Comparison of ENCODE assay signal across 8 mouse cellular contexts in the genomic region with DNA sequence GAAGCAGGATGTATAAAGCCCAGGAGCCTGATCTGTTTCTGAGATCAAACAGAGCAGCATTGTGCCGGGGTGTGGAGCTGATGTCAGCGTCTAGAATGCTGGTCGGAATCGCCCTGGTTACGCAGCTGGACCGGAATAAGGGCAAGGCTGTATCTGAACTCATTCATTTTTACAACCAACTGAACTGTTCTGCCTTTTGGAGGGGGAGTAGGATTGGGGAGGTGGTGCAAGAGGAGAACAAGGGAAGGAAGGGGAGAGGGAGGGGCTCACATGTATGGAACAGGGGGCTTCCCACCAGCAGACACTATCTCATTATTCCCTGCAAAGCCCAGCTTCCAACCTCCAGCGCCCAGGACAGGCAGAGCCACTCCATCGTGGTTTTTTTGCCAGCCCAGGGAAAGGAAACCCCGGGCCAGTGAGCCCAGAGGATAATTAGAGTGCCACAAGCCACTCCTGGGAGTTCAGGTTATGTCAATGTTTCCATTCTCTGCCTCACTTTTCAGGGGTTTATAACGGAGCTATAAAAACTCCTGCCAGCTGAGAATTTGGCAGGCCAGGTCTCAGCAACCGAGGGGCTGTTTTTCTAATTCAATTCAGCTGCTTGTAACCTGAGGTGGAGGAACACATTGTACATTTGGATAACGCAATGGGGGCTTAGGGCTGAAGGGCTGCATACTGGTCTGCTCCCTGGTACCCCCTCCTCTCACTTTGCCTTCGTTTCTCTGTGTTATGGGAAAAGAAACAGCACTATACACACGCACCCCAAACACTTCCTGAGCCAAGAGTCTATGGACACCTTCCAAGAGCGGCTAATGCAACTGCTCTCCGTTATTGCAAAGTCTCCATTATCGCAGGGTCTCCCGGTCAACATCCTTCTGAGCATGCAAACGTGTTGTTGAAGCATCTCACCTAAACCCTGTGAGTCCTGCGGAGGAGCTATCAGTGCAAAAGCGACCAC.
DNase-seq lines count a peak whose midpoint lies in the region; ATAC-seq and TF ChIP-seq lines count a peak whose summit lies in the region.

No protein-coding gene starts in this region.

- peaks cover 18% of the 10 kb centered on the region for H3K4me1 ChIP-seq in lung, embryonic 14.5 days (ENCODE audit: insufficient read depth)
- H3K4me1 ChIP-seq in forebrain, embryonic 15.5 days: peaks cover 15% of the 10 kb centered on the region
- peaks cover 8% of the 10 kb centered on the region; the same call in 1 of the 2 replicates for H3K4me1 ChIP-seq in hindbrain, postnatal 0 days (ENCODE audit: insufficient read depth, low read length)
- peaks cover 9% of the 10 kb centered on the region; the same call in 1 of the 2 replicates for H3K4me1 ChIP-seq in midbrain, embryonic 11.5 days (ENCODE audit: control insufficient read depth, insufficient read depth, low read length)
- peaks cover 15% of the 10 kb centered on the region for H3K4me1 ChIP-seq in liver, embryonic 12.5 days

- ATAC-seq in lung, embryonic 14.5 days (ENCODE audit: insufficient read depth): peak; percentile 55; the same call in 1 of the 2 replicates
- peak; percentile 87 for ATAC-seq in forebrain, embryonic 15.5 days (replicated peaks)
- peak; percentile 93 for ATAC-seq in hindbrain, postnatal 0 days
- peak; percentile 83 for ATAC-seq in midbrain, embryonic 11.5 days (ENCODE audit: low FRiP score)
- ATAC-seq in liver, embryonic 12.5 days: no peak
- no peak for ATAC-seq in CD4-positive, CD25-positive, alpha-beta regulatory T cell, adult 4 months
- ATAC-seq in frontal cortex, adult (ENCODE audit: low TSS enrichment): no peak

- no peaks in the 10 kb centered on the region for H3K36me3 ChIP-seq in lung, embryonic 14.5 days (ENCODE audit: insufficient read depth)
- H3K36me3 ChIP-seq in forebrain, embryonic 15.5 days: no peaks in the 10 kb centered on the region
- H3K36me3 ChIP-seq in hindbrain, postnatal 0 days (ENCODE audit: insufficient read depth, low read length): no peaks in the 10 kb centered on the region
- H3K36me3 ChIP-seq in midbrain, embryonic 11.5 days (ENCODE audit: control insufficient read depth, insufficient read depth, low read length): no peaks in the 10 kb centered on the region
- no peaks in the 10 kb centered on the region for H3K36me3 ChIP-seq in liver, embryonic 12.5 days

- H3K9ac ChIP-seq in lung, embryonic 14.5 days: 0 out of 2 replicates have a peak overlapping the region, but pooled peaks have one; percentile 23
- no peak overlapping the region for H3K9ac ChIP-seq in forebrain, embryonic 15.5 days (replicated peaks)
- no peak overlapping the region for H3K9ac ChIP-seq in hindbrain, postnatal 0 days (replicated peaks; ENCODE audit: low read length)
- no peak overlapping the region for H3K9ac ChIP-seq in midbrain, embryonic 11.5 days (ENCODE audit: low read length)
- H3K9ac ChIP-seq in liver, embryonic 12.5 days: no peak overlapping the region

- H3K27ac ChIP-seq in lung, embryonic 14.5 days (ENCODE audit: low read depth): 0 out of 2 replicates have a peak overlapping the region, but pooled peaks have one; percentile 15
- peak overlapping the region; percentile 68 for H3K27ac ChIP-seq in forebrain, embryonic 15.5 days (replicated peaks)
- H3K27ac ChIP-seq in hindbrain, postnatal 0 days: peak overlapping the region; percentile 66
- no peak overlapping the region for H3K27ac ChIP-seq in midbrain, embryonic 11.5 days (ENCODE audit: low read depth, low read length)
- H3K27ac ChIP-seq in liver, embryonic 12.5 days: no peak overlapping the region

- WGBS in lung, embryonic 14.5 days: 26% methylated on average over 21 of the region's 21 CpGs
- 11% methylated on average over 21 of the region's 21 CpGs for WGBS in forebrain, embryonic 15.5 days
- 16% methylated on average over 21 of the region's 21 CpGs for WGBS in hindbrain, postnatal 0 days
- 38% methylated on average over 21 of the region's 21 CpGs for WGBS in midbrain, embryonic 11.5 days
- WGBS in liver, embryonic 12.5 days (ENCODE audit: insufficient replicate concordance): 47% methylated on average over 21 of the region's 21 CpGs

- DNase-seq in lung, embryonic 14.5 days: peak; percentile 73
- DNase-seq in lung, adult 18-20 months: no peak
- peak; percentile 65 for DNase-seq in hindbrain, postnatal 0 days (ENCODE audit: low spot score)
- peak; percentile 88 for DNase-seq in midbrain, embryonic 11.5 days (ENCODE audit: low spot score, missing footprints)

- peak overlapping the region; percentile 5; the same call in 1 of the 2 replicates for H3K4me2 ChIP-seq in lung, embryonic 14.5 days
- H3K4me2 ChIP-seq in forebrain, embryonic 15.5 days (replicated peaks): peak overlapping the region; percentile 36
- H3K4me2 ChIP-seq in hindbrain, postnatal 0 days (ENCODE audit: low read depth, low read length): peak overlapping the region; percentile 30
- no peak overlapping the region for H3K4me2 ChIP-seq in midbrain, embryonic 11.5 days
- H3K4me2 ChIP-seq in liver, embryonic 12.5 days: no peak overlapping the region

- H3K9me3 ChIP-seq in lung, embryonic 14.5 days (ENCODE audit: low read depth, low read length): no peaks in the 10 kb centered on the region
- no peaks in the 10 kb centered on the region for H3K9me3 ChIP-seq in forebrain, embryonic 15.5 days
- no peaks in the 10 kb centered on the region for H3K9me3 ChIP-seq in hindbrain, postnatal 0 days (ENCODE audit: low read length)
- no peaks in the 10 kb centered on the region for H3K9me3 ChIP-seq in midbrain, embryonic 11.5 days (ENCODE audit: control insufficient read depth, low read length)
- H3K9me3 ChIP-seq in liver, embryonic 12.5 days (replicated peaks): no peaks in the 10 kb centered on the region

- no peaks in the 10 kb centered on the region for H3K27me3 ChIP-seq in lung, embryonic 14.5 days (ENCODE audit: insufficient read depth, low read length)
- H3K27me3 ChIP-seq in forebrain, embryonic 15.5 days: no peaks in the 10 kb centered on the region
- H3K27me3 ChIP-seq in hindbrain, postnatal 0 days (ENCODE audit: insufficient read depth, low read length): no peaks in the 10 kb centered on the region
- no peaks in the 10 kb centered on the region; the same call in 1 of the 2 replicates for H3K27me3 ChIP-seq in midbrain, embryonic 11.5 days (ENCODE audit: control insufficient read depth, insufficient read depth, low read length)
- H3K27me3 ChIP-seq in liver, embryonic 12.5 days (replicated peaks): peaks cover 20% of the 10 kb centered on the region

- TF ChIP-seq CTCF in lung, embryonic 14.5 days (IDR thresholded peaks at IDR 0.05; ENCODE audit: low read depth): no peak
- no peak for TF ChIP-seq CTCF in hindbrain, postnatal 0 days (IDR thresholded peaks at IDR 0.05; ENCODE audit: low read depth)

- H3K4me3 ChIP-seq in lung, embryonic 14.5 days (ENCODE audit: low read depth, low read length): no peak overlapping the region
- H3K4me3 ChIP-seq in forebrain, embryonic 15.5 days: peak overlapping the region; percentile 3; the same call in 1 of the 2 replicates
- H3K4me3 ChIP-seq in hindbrain, postnatal 0 days (ENCODE audit: low read length): no peak overlapping the region
- no peak overlapping the region for H3K4me3 ChIP-seq in midbrain, embryonic 11.5 days (ENCODE audit: low read depth, low read length)
- H3K4me3 ChIP-seq in liver, embryonic 12.5 days: no peak overlapping the region

Comparison
In these comparisons a context has a peak if more than half of its experiments do, and no peak if none do; other contexts are left out.
1. DNase-seq: peak in lung, embryonic 14.5 days (single experiment), hindbrain, postnatal 0 days (single experiment) and midbrain, embryonic 11.5 days (single experiment); none in lung, adult 18-20 months (0 of 2).
2. ATAC-seq: peak in lung, embryonic 14.5 days (single experiment), forebrain, embryonic 15.5 days (single experiment), hindbrain, postnatal 0 days (single experiment) and midbrain, embryonic 11.5 days (single experiment); none in liver, embryonic 12.5 days (single experiment), CD4-positive, CD25-positive, alpha-beta regulatory T cell, adult 4 months (single experiment) and frontal cortex, adult (single experiment).
3. H3K27ac ChIP-seq: peak in lung, embryonic 14.5 days (single experiment), forebrain, embryonic 15.5 days (single experiment) and hindbrain, postnatal 0 days (single experiment); none in midbrain, embryonic 11.5 days (single experiment) and liver, embryonic 12.5 days (single experiment).
4. H3K4me2 ChIP-seq: peak in lung, embryonic 14.5 days (single experiment), forebrain, embryonic 15.5 days (single experiment) and hindbrain, postnatal 0 days (single experiment); none in midbrain, embryonic 11.5 days (single experiment) and liver, embryonic 12.5 days (single experiment).